15 mouse cellular contexts compared by ENCODE assay signal in genomic region chr4:63498346-63498745, GRCm38 (mm10). TPM values are rescaled to one million over a fixed set of nuclear protein-coding genes. Genes with fewer than 3 reads are reported as not detected.
DNase-seq lines count a peak whose midpoint lies in the region; ATAC-seq and TF ChIP-seq lines count a peak whose summit lies in the region.
"Had no signal": no experiment of that assay in that cellular context is flagged by ENCODE, and none has a peak within 500 bp of the region (broad histone marks: within the 10 kb centered on the region; RNA-seq: fewer than 3 reads in every experiment).

No protein-coding gene starts in this region.

- peaks cover 9% of the 10 kb centered on the region for H3K4me1 ChIP-seq in kidney, postnatal 0 days (replicated peaks; ENCODE audit: insufficient read depth, low read length)
- H3K4me1 ChIP-seq in kidney, adult 2 months (ENCODE audit: control insufficient read depth, insufficient read depth, low read length), result peaks cover 6% of the 10 kb centered on the region; the same call in 1 of the 2 replicates
- H3K4me1 ChIP-seq in embryonic facial prominence, embryonic 14.5 days (ENCODE audit: control insufficient read depth, insufficient read depth, low read length), result no peaks in the 10 kb centered on the region; the same call in 1 of the 2 replicates
- H3K4me1 ChIP-seq in stomach, postnatal 0 days (replicated peaks; ENCODE audit: control insufficient read depth, insufficient read depth), result no peaks in the 10 kb centered on the region

- no peak for ATAC-seq in kidney, postnatal 0 days (replicated peaks; ENCODE audit: low FRiP score, low read depth)
- ATAC-seq in embryonic facial prominence, embryonic 14.5 days (ENCODE audit: low read depth), result no peak
- no peak for ATAC-seq in stomach, postnatal 0 days (ENCODE audit: low FRiP score, low TSS enrichment)
- ATAC-seq: forebrain, embryonic 14.5 days had no signal

- no peak overlapping the region for H3K4me2 ChIP-seq in kidney, postnatal 0 days (ENCODE audit: low read length)
- no peak overlapping the region for H3K4me2 ChIP-seq in embryonic facial prominence, embryonic 14.5 days (ENCODE audit: low read depth, low read length)
- H3K4me2 ChIP-seq in stomach, postnatal 0 days (replicated peaks; ENCODE audit: low read depth), result no peak overlapping the region
- H3K4me2 ChIP-seq: embryonic facial prominence, embryonic 15.5 days; limb, embryonic 15.5 days had no signal

- WGBS in kidney, postnatal 0 days, result 30% methylated on average over 3 of the region's 3 CpGs
- 42% methylated on average over 3 of the region's 3 CpGs for WGBS in kidney, adult 2 months
- WGBS in embryonic facial prominence, embryonic 14.5 days, result 20% methylated on average over 3 of the region's 3 CpGs
- 31% methylated on average over 3 of the region's 3 CpGs for WGBS in stomach, postnatal 0 days

- DNase-seq in kidney, postnatal 0 days (ENCODE audit: low spot score), result peak; percentile 54
- DNase-seq in kidney, adult 2 months, result no peak
- peak; percentile 43 for DNase-seq in thymus, postnatal 0 days (ENCODE audit: low spot score)
- no peak for DNase-seq in thymus, postnatal 25 days
- DNase-seq in embryonic facial prominence, embryonic 14.5 days (ENCODE audit: low spot score), result peak; percentile 22
- no peak for DNase-seq in stomach, postnatal 0 days (ENCODE audit: low spot score)
- DNase-seq in heart, postnatal 10 days, result no peak
- DNase-seq: cerebellum, adult 11 months; heart, adult 11 months; layer of hippocampus, postnatal 36 days; lung, postnatal 36 days; right cerebral cortex, adult 18-20 months had no signal

- TF ChIP-seq EP300 in stomach, postnatal 0 days (optimal IDR thresholded peaks at IDR 0.05), result no peak

- no peaks in the 10 kb centered on the region for H3K27me3 ChIP-seq in kidney, postnatal 0 days (ENCODE audit: insufficient read depth, low read length)
- H3K27me3 ChIP-seq in kidney, adult 2 months (replicated peaks; ENCODE audit: control insufficient read depth, insufficient read depth, low read length), result no peaks in the 10 kb centered on the region
- H3K27me3 ChIP-seq in embryonic facial prominence, embryonic 14.5 days (replicated peaks; ENCODE audit: control insufficient read depth, insufficient read depth, low read length), result peaks cover 18% of the 10 kb centered on the region
- no peaks in the 10 kb centered on the region for H3K27me3 ChIP-seq in stomach, postnatal 0 days (ENCODE audit: control insufficient read depth, insufficient read depth, low read length)

- TF ChIP-seq POLR2A in kidney, adult 2 months (IDR thresholded peaks at IDR 0.05; ENCODE audit: low read depth, low read length), result no peak

- no peaks in the 10 kb centered on the region for H3K9me3 ChIP-seq in kidney, postnatal 0 days (replicated peaks; ENCODE audit: low read length)
- no peaks in the 10 kb centered on the region for H3K9me3 ChIP-seq in embryonic facial prominence, embryonic 14.5 days (ENCODE audit: control insufficient read depth, low read length)
- H3K9me3 ChIP-seq in stomach, postnatal 0 days (ENCODE audit: control insufficient read depth, low read length), result no peaks in the 10 kb centered on the region
- H3K9me3 ChIP-seq: embryonic facial prominence, embryonic 15.5 days; limb, embryonic 15.5 days had no signal

- H3K4me3 ChIP-seq in kidney, postnatal 0 days (replicated peaks; ENCODE audit: low read depth, low read length), result no peak overlapping the region
- no peak overlapping the region for H3K4me3 ChIP-seq in kidney, adult 2 months (ENCODE audit: insufficient read depth, low read depth, low read length)
- H3K4me3 ChIP-seq in embryonic facial prominence, embryonic 14.5 days (ENCODE audit: low read depth, low read length), result no peak overlapping the region
- H3K4me3 ChIP-seq in stomach, postnatal 0 days (ENCODE audit: low read depth, low read length), result no peak overlapping the region
- H3K4me3 ChIP-seq: embryonic facial prominence, embryonic 15.5 days; limb, embryonic 15.5 days had no signal

- peak; percentile 52 for TF ChIP-seq CTCF in kidney, postnatal 0 days (IDR thresholded peaks at IDR 0.05; ENCODE audit: low read depth)
- no peak for TF ChIP-seq CTCF in kidney, adult 2 months (conservative IDR thresholded peaks at IDR 0.05; ENCODE audit: insufficient read depth, insufficient read length, low read depth, low read length)
- peak; percentile 58 for TF ChIP-seq CTCF in stomach, postnatal 0 days (IDR thresholded peaks at IDR 0.05; ENCODE audit: low read depth)

- H3K9ac ChIP-seq in kidney, postnatal 0 days (ENCODE audit: low read depth, low read length), result no peak overlapping the region
- H3K9ac ChIP-seq in embryonic facial prominence, embryonic 14.5 days (ENCODE audit: low read depth, low read length), result no peak overlapping the region
- no peak overlapping the region for H3K9ac ChIP-seq in stomach, postnatal 0 days (ENCODE audit: low read length)
- H3K9ac ChIP-seq: embryonic facial prominence, embryonic 15.5 days; limb, embryonic 15.5 days had no signal

- intact Hi-C loops in heart, postnatal 10 days (cut with DNase I), result loop anchor here (5.0 kb wide), 2 partner anchors 44 to 81 kb away; partner anchors contain the start of gene Atp6v1g1

- H3K27ac ChIP-seq in kidney, postnatal 0 days, result no peak overlapping the region
- H3K27ac ChIP-seq in kidney, adult 2 months (ENCODE audit: insufficient read depth, low read depth, low read length), result no peak overlapping the region
- H3K27ac ChIP-seq in embryonic facial prominence, embryonic 14.5 days (replicated peaks; ENCODE audit: low read depth, low read length), result no peak overlapping the region
- no peak overlapping the region for H3K27ac ChIP-seq in stomach, postnatal 0 days (replicated peaks)
- H3K27ac ChIP-seq: embryonic facial prominence, embryonic 15.5 days; limb, embryonic 15.5 days had no signal

- no peaks in the 10 kb centered on the region for H3K36me3 ChIP-seq in kidney, postnatal 0 days (ENCODE audit: insufficient read depth, low read length)
- no peaks in the 10 kb centered on the region for H3K36me3 ChIP-seq in kidney, adult 2 months (ENCODE audit: control insufficient read depth, insufficient read depth, low read length)
- H3K36me3 ChIP-seq in embryonic facial prominence, embryonic 14.5 days (ENCODE audit: control insufficient read depth, insufficient read depth, low read length), result no peaks in the 10 kb centered on the region
- no peaks in the 10 kb centered on the region for H3K36me3 ChIP-seq in stomach, postnatal 0 days (ENCODE audit: control insufficient read depth, insufficient read depth, low read length)
- H3K36me3 ChIP-seq: embryonic facial prominence, embryonic 15.5 days; limb, embryonic 15.5 days had no signal

RNA-seq across cellular contexts. Expression of gene Whrn, which starts 2.6 kb away (rescaled TPM):
- 3.4 TPM in 2 replicates for polyA plus RNA-seq in kidney, postnatal 0 days (2015; fragmentation: Nextera tagmentation; extraction: Ambion mirVana)
- 20.3 and 22.7 TPM in 2 replicates for polyA plus RNA-seq in kidney, adult 2 months (2012; rRNA removed)
- 12.0 and 17.1 TPM in 2 replicates for polyA plus RNA-seq in thymus, postnatal 0 days (2015; fragmentation: Nextera tagmentation; extraction: Ambion mirVana)
- polyA plus RNA-seq in embryonic facial prominence, embryonic 14.5 days (2014; fragmentation: Nextera tagmentation; extraction: Ambion mirVana), result 4.4 and 5.0 TPM in 2 replicates
- 1.2 and 2.0 TPM in 2 replicates for polyA plus RNA-seq in stomach, postnatal 0 days (2015; fragmentation: Nextera tagmentation; extraction: Ambion mirVana)
- total RNA-seq in heart, postnatal 10 days (2021), result 10 to 100 TPM in 1 of 2 experiments, 1 to 10 TPM in 1; 10.0 to 11.0 TPM

RNA-seq across cellular contexts. Expression of gene Atp6v1g1, which starts 46.2 kb away (rescaled TPM):
- 405 and 416 TPM in 2 replicates for polyA plus RNA-seq in kidney, postnatal 0 days (2015; fragmentation: Nextera tagmentation; extraction: Ambion mirVana)
- 76.1 and 117 TPM in 2 replicates for polyA plus RNA-seq in kidney, adult 2 months (2012; rRNA removed)
- 373 and 381 TPM in 2 replicates for polyA plus RNA-seq in thymus, postnatal 0 days (2015; fragmentation: Nextera tagmentation; extraction: Ambion mirVana)
- 271 and 275 TPM in 2 replicates for polyA plus RNA-seq in embryonic facial prominence, embryonic 14.5 days (2014; fragmentation: Nextera tagmentation; extraction: Ambion mirVana)
- polyA plus RNA-seq in stomach, postnatal 0 days (2015; fragmentation: Nextera tagmentation; extraction: Ambion mirVana), result 221 and 234 TPM in 2 replicates
- 100 to 1,000 TPM; 161 to 165 TPM for total RNA-seq in heart, postnatal 10 days (2021)

Comparison
In these comparisons a context has a peak if more than half of its experiments do, and no peak if none do; other contexts are left out.
1. DNase-seq: peak in kidney, postnatal 0 days (single experiment), thymus, postnatal 0 days (single experiment) and embryonic facial prominence, embryonic 14.5 days (single experiment); none in kidney, adult 2 months (single experiment), thymus, postnatal 25 days (single experiment), stomach, postnatal 0 days (single experiment) and heart, postnatal 10 days (0 of 2).